Mouse (Mus musculus): Measurements from ENCODE around the gene Srpr.

Gene Srpr

GRCm38 (mm10) chr9:35264509-35264908 is 64.5 kb downstream of the Srpr start:
- no peak for DNase-seq

- peak; percentile 81 to 89 for DNase-seq
These were observed 67.4 kb downstream of the Srpr start, which contains the start of the genes Fam118b and Rpusd4 for GRCm38 (mm10) chr9:35267146-35267975. Gene Fam118b, minus strand, starts transcription at chr9:35267805. Gene Rpusd4, plus strand, starts transcription at chr9:35267865.

- DNase-seq, result no peak
These were observed 68.2 kb downstream of the Srpr start for GRCm38 (mm10) chr9:35267976-35268715.

GRCm38 (mm10) chr9:35277855-35278365 is 77.9 kb downstream of the Srpr start:
- no peak for DNase-seq

GRCm38 (mm10) chr9:35278451-35278850 is 78.5 kb downstream of the Srpr start:
- no peak for DNase-seq

- DNase-seq, result peak in 1 of 2 experiments; percentile 44
These were observed 82.3 kb downstream of the Srpr start for GRCm38 (mm10) chr9:35282006-35282850.

GRCm38 (mm10) chr9:35282851-35283200 is 82.9 kb downstream of the Srpr start:
- DNase-seq, result no peak

- no peak for DNase-seq
These were observed 83.6 kb downstream of the Srpr start for GRCm38 (mm10) chr9:35283415-35284069.

- DNase-seq, result no peak
These were observed 84.4 kb downstream of the Srpr start for GRCm38 (mm10) chr9:35284351-35284750.

GRCm38 (mm10) chr9:35286351-35286750 is 86.4 kb downstream of the Srpr start:
- DNase-seq, result no peak

- DNase-seq, result no peak
These were observed 90.0 kb downstream of the Srpr start for GRCm38 (mm10) chr9:35289992-35290391.

- DNase-seq, result no peak
These were observed 90.4 kb downstream of the Srpr start for GRCm38 (mm10) chr9:35290417-35290816.

GRCm38 (mm10) chr9:35290916-35291315 is 90.9 kb downstream of the Srpr start:
- DNase-seq, result no peak

GRCm38 (mm10) chr9:35293465-35293864 is 93.5 kb downstream of the Srpr start:
- DNase-seq, result no peak
